Mouse (Mus musculus) cerebellum, postnatal 25 days (tissue): ENCODE measurements around the gene St3gal3.

Experiments used
- DNase-seq, 2 experiments: peaks; one replicate each; pipeline ENCODE4 v3.0.0; 2021; ENCODE audit warnings: mixed read lengths in 2 of 2

Gene St3gal3

GRCm38 (mm10) chr4:118134485-118135365 lies at the start of gene St3gal3:
TSS of gene St3gal3 (minus strand) at chr4:118134914.
- DNase-seq = peak; percentile 99 to 100

DNA sequence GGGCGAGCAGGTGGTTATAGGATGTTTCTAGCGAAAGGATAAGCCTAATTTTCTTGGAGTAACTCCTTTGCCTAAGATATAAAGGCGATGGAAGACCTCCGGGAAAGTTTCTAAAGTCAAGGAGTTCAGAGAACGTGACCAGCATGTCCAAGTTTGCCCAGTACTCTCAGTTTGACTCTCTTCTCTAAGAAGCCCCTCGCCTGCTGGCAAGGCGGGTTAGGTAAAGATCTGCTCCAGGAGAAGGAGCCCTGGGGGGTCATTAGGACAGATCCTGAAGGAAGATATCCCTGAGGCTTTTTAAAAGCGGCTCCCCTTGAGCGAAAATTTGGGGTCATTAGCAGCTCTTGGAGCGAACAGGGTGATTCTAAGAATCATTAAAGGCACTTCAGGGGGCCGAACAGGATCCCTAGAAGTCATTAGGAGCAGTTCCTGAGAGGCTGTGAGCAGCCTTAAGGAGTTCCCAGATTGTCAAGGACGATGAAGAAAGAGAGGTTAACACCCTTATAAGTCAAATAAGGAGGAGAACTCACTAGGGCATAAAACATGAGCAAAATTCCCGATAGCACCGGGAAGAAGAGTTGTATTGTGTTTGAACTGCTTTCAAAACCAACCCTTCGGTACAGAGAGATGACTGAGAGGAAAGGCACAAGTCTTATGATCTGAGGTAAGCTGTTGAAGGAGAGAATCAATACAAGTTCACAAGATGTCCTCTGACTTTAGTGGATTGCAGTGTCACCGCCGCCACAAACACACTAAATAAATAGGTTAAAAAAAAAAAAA lies 45.8 kb upstream of the St3gal3 start:
- no peak for DNase-seq

GRCm38 (mm10) chr4:118179467-118180300 lies 45.0 kb upstream of the St3gal3 start, which contains the start of gene Kdm4a:
TSS of gene Kdm4a (minus strand) at chr4:118180043.
- peak; percentile 93 to 95 for DNase-seq

DNA sequence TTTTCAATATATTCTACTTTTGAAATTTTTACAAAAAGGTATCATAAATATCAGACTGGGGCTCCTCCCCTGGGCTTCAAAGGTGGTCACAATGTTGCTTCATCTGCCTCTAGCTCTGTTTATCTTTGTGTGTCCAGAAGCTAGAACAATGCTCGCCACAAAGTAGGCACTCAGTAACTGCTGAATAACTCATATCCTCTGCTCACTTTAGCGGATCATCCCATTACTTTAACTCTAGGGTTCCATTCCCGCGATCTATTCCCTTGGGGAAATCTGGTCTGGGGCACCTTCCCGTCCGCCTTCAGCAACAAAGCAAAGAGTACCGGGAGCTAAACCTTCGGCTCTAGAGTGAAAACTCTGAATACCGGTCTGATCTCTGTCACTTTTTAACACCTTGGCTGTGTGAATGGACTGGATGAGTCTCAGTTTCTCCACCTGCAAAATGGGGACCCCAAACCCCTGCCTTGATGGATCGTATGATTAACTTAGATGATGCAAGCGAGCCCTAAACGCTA lies 44.3 kb upstream of the St3gal3 start:
- no peak for DNase-seq

- DNase-seq = no peak
These were observed 37.7 kb upstream of the St3gal3 start for GRCm38 (mm10) chr4:118172461-118172860.

GRCm38 (mm10) chr4:118171006-118171405 lies 36.3 kb upstream of the St3gal3 start:
- DNase-seq = no peak

DNA sequence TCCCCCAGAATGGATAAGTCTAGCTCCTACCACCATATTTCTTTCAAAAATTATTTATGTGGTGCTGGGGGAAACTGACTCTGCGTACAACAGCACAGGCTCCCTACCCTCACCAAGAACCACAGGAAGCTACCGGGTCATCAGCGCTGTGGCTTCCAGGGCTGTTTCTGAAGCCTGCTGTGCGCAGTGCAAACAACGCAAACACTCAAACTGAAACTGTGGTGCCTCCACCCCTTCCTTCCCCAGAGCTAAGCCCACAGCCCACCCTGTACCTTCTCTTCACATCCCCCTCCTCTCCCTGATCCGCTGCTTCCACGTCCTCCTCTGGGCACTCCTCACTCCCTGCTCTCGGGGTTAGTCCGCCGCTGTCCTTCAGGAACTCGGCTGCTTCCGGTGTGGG lies 27.4 kb upstream of the St3gal3 start:
- DNase-seq = no peak

DNA sequence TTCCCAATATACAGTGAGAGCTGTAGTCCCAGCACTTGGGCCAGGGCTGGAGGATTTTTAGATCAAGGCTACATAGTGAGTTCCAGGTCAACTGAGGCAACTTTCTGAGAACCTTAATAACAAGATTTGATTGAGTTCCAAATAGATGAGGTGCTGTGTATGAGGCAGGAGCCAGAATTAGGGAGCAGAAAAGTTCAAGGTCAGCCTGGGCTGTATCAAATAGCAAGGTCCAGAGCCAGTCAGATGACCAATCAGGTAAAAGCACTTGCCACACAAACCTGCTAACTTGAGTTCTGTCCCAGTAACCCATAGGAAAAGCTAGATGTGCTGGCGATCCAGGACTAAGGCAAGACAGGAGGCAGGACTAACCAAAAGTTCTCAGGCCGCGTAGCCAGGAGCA lies 23.0 kb upstream of the St3gal3 start:
- no peak for DNase-seq

DNA sequence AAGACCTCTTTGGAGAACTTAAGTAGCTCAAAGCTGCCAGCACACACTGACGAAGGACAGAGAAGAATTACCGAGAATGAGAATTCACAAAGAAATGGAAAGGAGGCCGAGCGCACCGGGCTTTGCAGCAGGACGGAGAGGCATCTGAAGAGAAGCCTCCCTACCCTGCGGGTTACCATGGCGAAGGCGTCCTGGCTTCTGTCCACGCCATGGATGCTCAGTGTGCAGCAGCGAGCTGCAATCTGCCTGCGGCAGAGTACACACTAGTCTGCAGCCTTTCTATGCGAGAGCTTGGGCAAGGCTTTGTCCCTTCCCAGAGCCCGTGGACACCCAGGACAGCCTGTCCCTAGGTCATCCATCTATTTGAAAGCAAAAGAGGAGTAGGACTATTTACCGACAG lies 21.8 kb upstream of the St3gal3 start:
- peak; percentile 76 to 83 for DNase-seq

DNA sequence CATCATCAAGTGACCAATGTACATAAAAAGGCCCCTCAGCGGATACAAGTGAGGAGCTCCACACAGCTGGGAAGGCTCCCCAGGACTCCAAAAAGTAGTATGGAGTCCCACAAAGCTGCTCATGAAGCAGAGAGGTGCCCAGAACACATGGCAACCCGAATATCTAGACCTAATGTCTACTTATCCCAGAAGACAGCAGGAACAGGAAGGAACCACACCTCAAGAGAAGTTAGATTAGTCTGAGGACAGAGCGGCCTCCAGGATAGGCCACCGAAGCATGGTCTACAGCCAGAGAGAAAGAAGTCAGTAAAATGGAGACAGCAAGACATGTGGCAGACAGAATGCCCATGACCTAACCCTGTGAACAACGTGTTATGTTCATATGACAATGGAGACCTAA lies 20.2 kb upstream of the St3gal3 start:
- no peak for DNase-seq

DNA sequence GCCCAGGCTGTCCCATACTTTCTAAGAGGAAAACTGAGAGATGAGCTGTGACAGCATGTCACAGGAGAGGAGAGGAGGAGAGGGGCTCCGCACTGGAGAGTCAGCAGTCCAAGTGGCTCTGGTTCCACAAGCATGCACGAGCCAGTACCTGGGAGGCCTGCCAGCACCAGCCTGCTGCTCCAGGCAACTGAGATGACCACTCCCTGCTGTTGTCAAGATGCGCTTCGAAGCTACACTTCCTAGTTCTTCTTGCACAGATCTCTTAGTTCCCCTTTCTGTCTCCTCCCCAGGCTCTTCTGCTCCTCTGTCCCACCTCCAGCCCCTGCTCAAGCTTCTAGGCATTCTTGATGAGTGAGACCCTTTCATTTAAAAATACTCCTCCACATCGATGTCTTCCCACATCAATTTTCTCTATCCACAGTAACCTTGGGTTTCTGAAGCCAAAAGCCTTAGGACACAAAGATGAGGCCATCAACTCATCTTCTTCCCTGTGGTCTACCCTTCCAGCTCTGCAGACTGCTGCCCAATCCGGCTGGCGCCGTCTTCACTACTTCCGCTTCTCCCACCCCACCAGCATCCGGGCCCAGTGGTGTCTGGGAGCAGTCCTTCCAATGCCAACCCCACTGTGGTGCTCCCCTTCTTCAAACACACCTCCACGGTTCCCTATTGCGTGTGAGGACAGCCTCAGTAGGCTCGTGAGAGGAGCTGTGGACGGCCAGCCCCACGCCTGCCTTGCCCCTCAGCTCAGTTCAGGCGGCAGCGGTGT lies 17.5 kb upstream of the St3gal3 start:
- peak; percentile 90 to 96 for DNase-seq

DNA sequence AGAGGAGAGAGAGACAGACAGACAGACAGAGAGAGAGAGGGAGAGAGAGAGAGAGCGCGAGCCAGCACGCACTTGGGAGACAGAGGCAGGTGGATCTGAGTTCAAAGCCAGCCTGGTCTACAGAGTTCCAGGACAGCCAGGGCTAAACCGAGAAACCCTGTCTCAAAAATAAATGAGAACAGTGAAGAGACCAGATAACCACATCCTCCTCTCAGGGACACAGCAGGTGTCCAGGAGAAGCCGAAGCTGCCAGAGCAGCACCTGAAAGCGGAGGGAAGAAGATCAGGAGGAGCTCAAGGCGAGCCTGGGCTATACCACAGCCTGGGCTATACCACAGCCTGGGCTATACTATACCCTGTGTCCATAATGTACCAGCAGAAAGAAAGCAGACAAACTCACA lies 16.1 kb upstream of the St3gal3 start:
- DNase-seq = peak; percentile 47 to 51

DNA sequence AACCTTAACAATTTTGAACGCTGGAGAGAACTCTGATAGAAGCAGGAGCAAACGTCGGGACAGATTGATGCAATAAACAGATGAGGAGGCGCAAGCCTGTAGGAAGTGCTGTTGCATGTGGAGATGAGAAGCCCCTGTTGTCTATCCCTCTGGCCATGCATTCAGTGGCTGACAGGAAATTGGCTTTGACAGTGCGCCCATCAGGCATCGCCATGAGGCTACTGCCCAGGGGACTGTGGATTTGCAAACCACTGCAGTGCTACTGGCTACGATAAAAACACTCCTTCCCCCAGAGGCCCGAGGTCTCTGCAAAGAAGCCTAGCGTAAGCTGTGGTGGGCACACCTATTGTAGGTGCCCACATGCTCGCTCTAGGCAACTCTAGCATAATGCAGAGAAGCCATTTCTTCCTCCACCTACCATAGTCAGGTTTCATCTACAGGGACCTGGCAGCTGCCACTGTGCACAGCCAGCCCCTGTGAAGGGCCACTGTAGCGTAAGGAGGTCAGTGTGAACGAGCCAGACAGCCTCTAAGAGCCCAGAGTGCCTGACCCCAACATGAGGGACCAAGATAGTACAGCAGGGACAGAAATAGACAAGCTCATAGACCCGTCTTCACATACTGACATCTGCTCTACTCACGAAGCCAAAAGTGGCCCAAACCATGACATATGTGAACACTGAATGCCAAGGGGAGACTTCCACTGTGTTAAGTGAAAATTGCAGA lies 15.4 kb upstream of the St3gal3 start:
- DNase-seq = peak; percentile 81 to 82

- peak in 1 of 2 experiments; percentile 20 for DNase-seq
These were observed 14.4 kb upstream of the St3gal3 start for GRCm38 (mm10) chr4:118149055-118149576.

GRCm38 (mm10) chr4:118148317-118148687 lies 13.6 kb upstream of the St3gal3 start:
- no peak for DNase-seq

DNA sequence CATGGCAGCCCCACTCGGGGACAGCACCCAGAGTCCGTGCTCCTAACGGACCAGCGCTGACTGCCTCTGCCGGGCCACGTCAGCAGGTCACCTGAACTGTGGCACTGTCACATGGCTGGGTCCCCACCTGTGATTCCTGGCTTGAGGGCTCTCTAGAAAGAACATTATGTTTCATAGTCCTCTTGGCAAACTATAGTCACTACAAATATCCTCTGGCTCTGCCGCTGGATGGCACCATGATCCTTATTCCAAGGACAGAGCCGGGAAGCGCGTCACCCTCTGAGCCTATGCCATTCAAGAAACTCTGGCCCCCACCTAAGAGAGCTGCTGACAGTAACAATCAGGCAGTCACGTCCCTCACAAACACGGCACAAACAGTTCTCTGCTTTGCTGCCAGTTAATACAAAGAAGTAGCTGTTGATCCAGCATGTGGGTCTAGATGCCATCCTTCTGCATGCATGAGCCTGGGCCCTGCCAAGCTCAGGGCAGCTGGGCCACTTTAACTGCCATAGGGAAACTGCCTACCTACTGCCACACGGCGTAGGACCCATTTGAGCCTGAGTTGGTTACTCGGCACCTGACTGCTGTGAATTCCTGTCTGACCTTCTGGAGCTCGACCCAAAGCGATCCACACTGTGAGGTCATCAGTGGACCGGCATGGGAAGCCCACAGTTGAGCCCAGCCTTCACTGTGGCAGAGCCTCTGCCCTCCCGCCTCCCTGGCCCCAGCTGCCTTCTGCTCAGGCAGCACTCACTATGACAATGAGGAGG lies 13.0 kb upstream of the St3gal3 start:
- peak; percentile 43 to 44 for DNase-seq

DNA sequence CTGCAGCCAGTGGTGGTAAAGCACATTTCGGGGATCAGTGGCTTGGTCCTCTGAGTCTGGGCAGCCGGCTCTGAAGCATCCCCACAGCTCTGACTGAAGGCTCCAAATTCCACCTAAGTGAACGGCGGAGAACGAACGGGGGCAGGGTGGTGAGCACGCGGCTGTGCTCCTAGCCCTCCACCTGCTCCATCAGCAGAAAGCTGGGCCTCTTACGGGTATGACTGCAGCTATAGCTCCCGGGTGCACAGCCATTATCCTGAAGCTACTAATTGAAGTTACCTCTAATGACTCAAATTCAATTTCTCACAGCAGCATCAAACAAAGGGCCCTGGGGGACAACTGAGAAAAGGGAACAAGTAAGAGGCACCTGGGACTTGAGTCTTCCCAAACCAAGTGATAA lies 12.4 kb upstream of the St3gal3 start:
- DNase-seq = no peak

DNA sequence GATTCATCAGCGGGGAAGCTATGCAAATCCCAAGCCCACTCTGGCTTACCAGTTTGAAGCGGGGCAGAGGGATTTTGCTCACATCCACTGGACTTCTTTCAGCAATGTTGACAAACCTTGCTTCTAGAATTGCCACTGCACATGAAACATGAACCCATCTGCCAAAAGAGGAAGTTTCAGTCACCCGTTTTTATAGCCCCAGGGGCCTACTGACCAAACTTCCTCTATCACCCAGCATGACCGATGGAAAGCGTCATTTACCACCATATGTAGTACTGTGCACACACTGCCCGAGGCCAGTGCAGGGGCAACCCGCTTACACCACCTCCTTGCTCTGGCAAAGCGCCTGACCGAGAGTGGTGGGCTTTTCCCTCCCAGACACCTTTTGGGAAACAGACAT lies 9.6 kb upstream of the St3gal3 start:
- no peak for DNase-seq

DNA sequence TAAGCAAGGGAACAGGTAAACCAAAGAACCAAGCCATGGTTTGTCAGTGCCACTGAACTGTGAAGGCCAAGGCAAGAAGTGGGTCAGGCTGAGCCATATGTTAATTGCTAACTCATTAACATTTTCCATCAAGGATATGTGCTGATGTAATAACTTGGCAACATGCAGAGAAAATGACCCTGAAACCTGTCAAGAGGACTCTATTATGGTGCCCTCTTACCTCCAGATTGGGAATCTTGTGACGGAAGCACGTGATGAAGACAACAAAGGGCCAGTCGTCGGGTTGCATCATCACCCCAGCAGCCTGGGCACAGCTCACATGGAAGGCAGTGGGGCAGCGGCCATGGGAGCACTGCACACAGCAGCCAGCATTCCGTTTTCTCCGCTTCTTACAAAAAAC lies 9.0 kb upstream of the St3gal3 start:
- peak in 1 of 2 experiments; percentile 12 for DNase-seq

DNA sequence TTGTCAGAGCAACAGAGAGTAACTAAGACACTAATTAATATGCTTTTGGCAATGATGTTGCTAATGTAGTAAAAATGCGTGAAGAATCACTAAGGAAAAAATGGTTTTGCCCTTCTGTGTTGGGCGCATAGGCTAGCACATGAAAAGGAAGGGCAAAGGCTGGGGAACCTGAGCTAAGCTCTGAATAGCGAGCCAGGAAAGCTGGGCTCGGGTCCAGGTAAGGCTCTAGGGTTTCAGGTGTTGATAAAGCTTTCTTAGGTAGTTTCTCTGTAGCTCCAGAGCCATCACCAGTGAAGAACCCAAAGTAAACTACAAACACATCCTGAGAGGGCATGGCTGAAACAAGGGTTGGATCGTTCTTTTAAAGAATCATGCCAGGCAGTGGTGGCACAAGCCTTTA lies 6.8 kb upstream of the St3gal3 start:
- DNase-seq = peak; percentile 57 to 74
